Mouse (Mus musculus) adrenal gland, postnatal 10 days (tissue): ENCODE data around the gene Insc. TPM values are rescaled to one million over a fixed set of nuclear protein-coding genes. Genes with fewer than 3 reads are reported as not detected.
"Not testable (repeated sequence)": the region's sequence is repeated elsewhere in the genome, so short reads cannot be mapped to it uniquely, and the experiment has no call there.

ENCODE experiments used
- DNase-seq: peaks from one replicate; pipeline ENCODE4 v3.0.0; 2021; ENCODE audit warnings: mixed read lengths
- long read RNA-seq, 2 experiments: library from polyadenylated mRNA; stranded (forward); transcript quantifications; one replicate each; pipeline ENCODE4 v2.0.0; 2021
- total RNA-seq, 2 experiments: library from RNA; stranded (reverse); gene quantifications; 2 replicates each; pipeline ENCODE4 v1.2.3; 2021

Insc gene
- 1 to 10 TPM; 3.7 to 8.1 TPM for total RNA-seq
- long read RNA-seq, experiment 1, partial matches to known transcripts = 6 of 11 reads
- long read RNA-seq, experiment 1, other reads (novel, unspliced or antisense) = 1 of 11 reads
- long read RNA-seq, experiment 2, partial matches to known transcripts = 0 of 2 reads
- long read RNA-seq, experiment 2, other reads (novel, unspliced or antisense) = 0 of 2 reads

DNA sequence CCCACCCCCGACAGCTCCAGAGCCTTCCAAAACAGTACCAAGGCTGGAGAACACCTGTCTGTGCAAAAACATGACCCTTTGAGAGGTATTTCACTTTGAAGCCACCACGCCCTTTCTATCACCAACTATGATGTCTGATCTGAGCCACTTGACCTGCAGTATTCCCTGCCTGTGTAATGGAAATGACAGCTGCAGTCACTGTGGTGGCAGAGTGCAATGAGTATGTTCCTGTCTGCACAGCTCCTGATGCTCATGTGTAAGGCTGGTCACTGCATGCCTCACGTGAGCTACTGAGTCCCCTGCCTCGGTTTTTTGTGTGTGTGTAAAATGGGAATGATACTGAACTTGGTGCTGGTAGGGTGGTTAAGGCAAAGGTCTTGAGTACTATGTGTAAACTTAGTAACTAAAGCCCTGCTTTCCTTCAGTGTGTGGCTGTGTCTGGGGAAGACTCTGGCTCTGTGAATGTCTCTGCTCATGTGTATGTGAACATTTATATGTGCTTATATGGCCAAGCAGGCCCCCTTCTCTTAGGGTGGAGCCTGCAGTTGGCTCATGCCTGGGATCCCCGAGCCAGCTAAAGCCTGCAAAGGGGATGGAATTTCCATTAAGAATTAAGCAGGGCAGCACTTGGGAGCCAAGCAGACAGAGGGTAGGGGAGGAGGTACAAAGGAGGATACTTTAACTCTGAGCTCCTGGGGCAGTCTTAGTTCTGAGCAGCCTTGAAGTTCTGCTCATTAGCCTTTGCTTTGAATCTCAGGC lies at the start of gene Insc:
Insc (plus strand) TSS at position 673 of the 759 bp plus-strand sequence.
- no peak for DNase-seq

DNA sequence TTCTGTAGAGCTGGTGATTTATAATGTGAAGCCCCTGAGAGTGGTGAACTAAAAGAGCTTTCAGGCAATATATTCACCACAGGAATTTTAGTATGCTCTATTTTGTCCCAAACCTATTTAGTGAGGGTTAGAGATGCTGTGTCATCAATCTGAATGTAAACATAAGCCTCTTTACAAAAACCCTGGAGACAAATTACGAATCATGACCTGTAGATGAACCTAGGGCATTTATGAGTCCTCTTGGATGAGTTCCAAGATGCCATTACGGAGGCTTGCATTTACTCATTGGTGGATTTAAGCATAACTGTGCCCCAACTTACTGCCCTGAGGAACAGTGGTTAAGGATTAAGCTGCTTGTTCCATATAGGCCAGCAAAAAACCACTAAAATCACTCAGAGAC lies 42.6 kb upstream of the Insc start:
- DNase-seq = no peak

DNA sequence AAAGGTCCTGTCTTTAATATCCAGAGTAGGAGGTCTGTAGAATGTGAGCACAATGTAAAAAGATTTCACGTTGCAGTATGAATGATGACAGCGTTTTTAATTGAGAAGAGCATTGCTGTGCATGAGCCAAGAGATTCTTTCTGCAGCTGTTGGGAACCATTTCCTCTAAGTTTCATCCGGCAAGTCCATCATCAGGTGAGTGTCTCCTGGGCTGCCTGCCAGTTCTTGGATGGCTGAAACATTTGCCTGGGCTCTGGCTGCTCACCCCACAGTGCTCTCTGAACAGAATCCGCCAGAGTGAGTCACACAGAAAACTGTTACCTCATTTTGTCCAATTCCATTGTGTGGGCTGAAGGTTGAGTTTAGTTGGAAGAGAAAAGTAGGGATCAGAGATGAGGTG lies 36.8 kb upstream of the Insc start:
- no peak for DNase-seq

DNA sequence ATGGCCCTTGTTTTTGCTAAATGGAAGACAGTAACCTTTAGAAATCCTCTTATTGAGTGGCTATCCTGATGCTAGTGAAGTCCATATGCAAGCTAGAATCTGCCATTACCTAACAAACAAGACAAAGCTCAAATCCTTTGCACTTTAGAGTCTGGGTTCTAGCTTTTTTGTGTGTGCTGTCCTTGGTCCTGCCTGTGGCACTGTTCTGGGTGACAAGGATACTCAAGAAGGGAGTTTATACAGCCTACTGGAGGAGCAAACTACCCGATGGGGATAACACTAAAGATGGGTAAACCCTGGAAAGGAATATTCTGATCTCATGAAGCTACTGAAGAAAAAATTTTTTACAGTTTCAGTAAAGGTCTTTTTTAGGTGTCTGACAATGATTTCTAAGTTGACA lies 36.1 kb upstream of the Insc start:
- no peak for DNase-seq

DNA sequence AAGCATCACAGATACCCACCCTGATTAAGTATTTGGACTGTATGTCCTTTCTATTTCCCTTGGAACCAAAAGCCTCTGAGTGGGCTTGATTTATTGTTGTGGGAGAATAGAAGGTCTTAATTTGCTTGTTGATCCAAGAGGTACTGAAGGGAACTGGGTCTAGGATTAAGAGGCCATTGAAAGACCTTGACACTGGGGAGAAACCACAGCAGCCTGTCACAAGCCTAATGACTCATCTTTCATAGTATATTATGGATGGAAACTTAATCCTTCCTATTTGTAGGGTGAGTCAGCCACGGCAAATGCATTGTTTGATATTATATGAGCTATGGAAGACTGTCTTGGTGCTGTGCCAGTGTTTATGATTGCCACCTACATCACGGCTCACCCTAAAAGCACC lies 33.1 kb upstream of the Insc start:
- no peak for DNase-seq

DNA sequence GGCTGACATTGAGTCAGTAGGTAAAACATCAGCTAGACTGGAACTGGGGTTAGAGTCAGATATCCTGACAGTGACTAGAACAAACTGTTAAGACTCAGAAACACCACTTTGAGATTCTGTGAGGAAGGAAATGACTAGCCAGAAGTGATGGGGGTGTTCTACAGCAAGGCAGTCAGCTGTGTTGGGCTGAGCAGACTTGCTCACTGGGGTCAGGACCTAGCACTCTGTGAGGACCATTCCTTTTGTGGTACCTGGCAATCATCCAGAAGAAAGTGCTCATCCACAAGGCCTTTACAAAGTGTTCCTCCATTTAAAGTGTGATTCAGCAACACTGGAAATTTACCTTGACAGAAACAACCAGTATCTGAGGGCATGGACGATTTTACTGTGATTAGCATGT lies 31.0 kb upstream of the Insc start:
- no peak for DNase-seq

DNA sequence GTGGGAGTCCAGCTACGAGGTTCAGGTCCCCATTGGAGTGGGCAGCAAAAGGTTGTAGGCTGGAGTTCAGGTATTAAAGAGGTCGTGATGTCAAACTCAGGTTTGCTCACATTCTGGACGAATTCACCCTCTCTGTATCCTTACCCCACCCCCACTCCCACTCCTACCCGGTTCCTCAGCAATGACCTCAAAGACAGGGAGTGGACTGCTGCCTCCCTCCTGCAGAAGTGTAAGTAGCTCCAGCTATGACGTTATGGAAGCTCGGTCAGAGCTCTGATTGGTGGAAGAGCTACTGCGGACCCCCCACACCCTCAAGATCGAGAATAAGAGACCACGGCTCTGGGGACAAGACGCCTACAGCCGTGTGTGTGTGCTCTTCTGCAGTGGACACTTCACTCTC lies 25.2 kb upstream of the Insc start, which contains the start of gene Calcb:
Calcb (plus strand) TSS at position 344 of the 400 bp plus-strand sequence.
- DNase-seq = no peak

DNA sequence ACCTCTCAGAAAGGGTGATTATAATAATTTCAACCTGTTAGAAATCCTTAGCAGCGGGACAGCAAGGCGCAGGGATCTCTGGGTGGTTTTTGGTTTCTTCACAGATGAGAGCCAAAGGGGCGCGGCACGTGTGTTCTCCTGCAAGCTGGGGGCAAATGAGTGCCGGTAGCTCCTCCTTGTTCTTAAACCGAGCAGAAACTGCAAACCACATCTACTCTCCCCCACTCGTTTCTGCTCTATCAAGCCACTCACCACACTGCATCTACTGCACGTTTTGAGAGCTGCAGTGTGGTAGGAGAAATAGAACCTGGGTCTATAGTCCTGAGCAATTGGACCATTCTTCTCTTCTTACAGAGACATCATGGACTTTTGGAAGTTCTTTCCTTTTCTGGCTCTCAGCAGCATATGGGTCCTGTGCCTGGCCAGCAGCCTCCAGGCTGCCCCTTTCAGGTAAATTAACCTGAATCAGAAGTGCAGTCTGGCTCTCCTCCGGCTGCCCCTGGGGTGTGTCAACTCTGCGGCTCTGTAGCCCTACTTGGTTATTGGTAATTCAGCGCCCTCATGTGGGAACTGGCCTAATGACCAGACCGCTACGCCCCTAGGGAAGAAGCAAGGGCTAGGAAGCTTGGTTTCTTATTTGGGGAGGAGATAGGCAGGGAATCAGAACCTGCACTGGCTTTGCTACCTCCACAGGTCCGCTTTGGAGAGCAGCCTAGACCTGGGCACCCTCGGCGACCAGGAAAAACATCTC lies 23.9 kb upstream of the Insc start:
- DNase-seq = peak; percentile 56

DNA sequence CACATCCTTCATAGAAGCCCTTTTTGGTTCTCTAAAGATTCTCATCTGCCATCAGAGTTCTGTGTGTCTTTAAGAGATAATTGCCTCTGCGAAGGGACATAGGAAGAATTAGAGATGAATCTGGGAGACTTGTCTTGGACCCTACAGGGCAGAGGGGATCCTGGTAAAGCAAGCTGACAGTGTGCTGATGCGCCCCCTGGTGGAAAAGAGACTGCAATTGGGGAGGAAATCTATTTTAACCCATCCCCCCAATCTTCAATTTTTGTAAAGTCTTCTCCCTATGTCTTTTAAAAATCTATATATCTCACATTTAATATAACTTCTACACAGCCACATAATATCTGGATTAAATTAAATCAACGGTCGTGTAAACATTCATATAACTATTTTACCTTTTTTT lies 13.8 kb upstream of the Insc start:
- not testable (repeated sequence) for DNase-seq

DNA sequence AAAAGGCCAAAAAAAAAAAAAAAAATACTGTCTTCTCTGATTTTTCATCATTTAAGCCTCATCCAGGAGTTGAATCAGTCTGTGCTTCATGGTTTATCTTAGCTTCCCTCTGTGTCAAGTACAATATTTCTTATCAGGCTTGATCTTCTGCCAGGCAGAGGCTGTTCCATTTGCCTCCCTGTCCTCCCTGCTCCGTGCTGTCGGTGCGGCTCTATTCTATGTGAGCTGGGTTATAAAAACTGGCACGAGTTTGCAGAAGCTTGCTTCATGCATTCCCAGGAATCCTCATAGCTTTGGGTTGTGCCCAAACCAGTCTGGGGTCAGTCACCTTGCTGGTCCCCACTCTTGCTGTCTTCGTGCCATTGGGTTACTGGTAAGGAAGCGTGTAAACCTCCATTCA lies 12.3 kb upstream of the Insc start:
- DNase-seq = peak; percentile 66

DNA sequence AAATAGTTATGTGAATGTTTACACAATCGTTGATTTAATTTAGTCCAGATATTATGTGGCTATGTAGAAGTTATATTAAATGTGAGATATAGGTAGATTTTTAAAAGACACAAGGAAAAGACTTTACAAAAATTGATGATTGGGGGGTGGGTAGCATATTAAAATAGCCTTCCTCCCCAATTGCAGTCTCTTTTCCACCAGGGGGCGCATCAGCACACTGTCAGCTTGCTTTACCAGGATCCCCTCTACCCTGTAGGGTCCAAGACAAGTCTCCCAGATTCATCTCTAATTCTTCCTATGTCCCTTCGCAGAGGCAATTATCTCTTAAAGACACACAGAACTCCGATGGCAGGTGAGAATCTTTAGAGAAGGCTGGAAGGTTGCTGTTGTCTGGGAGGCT lies 11.8 kb upstream of the Insc start:
- not testable (repeated sequence) for DNase-seq

DNA sequence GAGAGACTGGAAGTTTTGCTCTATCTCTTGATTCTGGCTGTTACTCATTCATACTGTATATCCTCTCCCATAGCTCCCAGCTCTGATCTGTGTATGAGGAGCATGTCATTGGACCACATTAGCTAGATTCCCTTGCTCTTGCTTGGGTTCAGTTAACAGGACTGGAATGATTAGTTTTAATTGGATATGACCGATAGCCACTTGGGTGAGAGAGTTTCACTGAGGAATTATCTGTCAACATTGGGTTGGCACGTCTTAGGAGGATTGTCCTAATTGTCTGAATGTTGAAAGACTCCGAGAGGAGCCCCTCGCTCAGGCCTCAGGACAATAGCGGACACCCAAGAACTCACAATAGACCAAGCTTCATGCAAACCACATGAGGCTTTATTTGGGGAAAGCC lies 7.2 kb upstream of the Insc start:
- no peak for DNase-seq

DNA sequence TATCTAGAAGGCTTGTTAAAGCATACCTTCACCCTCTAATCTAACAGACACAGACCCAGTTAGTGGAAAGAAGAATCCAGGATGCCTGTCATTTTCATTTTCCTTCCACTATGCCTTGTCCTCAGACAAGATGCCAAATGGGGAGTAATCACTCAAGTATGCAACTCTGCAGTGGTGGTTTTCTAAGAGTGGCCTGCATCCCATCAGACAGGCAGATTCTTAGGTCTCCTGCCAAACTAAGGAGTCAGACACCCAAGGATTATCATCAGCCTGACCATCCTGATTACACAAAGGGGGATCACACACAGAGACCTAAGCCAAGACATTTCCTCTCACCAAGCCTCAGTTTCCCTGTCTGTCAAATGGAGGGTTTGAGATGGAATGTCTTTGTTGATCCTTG lies 5.3 kb upstream of the Insc start:
- DNase-seq = no peak

DNA sequence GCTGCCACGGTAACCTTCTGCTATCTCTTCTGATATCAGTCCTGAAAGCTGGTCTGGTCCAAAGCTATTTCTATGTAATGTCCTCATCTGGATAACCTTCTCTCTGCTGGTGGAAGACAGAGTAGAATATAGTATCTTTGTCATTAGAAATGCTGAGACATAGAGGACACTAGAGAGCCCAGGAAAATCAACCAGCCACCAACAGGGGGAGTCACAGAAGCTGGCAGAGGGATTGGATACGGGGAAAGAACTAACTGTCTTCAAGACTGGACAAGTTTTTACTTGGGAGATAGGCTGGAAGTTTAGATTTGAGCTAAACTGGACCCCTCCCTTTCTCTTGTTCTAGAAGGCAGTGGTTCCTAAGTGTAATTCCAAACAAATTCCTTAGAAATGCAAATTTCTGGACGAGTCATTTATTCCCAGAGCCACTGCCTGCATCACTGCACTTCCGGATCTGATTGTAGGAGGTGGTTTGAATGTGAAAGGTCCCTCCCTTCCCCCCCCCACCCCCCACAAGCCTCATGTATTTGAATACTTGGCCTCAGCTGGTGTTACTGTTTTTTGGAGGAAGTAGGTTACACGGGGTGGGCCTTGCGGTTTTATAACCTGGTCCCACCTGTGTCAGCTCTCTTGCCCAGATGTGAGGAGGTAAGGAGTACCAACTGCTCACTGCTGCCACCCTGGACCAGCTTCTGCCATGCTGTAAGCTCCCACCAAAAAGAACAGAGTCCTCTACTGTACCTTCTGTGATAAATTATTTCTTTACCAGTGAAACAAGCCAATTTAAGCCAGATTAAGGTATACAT lies 2.9 kb upstream of the Insc start:
- peak; percentile 52 for DNase-seq

DNA sequence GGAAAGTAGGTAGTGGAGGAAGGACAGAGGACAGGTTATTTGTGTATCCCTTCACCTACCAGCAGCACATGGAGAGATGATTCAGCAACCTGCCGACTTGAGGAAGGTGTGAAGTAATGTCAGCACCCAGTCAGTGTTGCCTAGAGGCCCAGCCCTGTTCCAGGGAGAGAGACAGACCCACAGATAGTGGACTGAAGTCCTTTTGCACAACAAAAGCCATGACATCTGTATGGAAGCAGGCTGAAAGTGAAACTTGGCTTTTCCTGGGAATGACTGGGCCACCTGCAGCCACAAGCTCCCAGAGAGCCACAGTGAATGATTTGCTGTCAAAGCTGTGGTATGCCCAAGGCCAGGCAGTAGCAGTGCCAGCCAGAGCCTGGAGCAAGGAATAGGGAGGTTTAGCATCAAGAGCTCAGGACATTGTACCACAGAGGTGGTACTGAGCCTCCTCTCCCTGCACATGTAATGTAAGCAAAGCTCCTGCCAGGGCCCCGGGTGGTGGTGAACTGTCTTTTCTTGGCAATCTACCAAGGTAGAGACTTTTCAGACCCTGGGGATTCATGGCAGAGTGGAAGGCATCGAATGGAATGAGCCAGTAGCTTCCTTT lies 1.2 kb downstream of the Insc start:
- peak; percentile 28 for DNase-seq

DNA sequence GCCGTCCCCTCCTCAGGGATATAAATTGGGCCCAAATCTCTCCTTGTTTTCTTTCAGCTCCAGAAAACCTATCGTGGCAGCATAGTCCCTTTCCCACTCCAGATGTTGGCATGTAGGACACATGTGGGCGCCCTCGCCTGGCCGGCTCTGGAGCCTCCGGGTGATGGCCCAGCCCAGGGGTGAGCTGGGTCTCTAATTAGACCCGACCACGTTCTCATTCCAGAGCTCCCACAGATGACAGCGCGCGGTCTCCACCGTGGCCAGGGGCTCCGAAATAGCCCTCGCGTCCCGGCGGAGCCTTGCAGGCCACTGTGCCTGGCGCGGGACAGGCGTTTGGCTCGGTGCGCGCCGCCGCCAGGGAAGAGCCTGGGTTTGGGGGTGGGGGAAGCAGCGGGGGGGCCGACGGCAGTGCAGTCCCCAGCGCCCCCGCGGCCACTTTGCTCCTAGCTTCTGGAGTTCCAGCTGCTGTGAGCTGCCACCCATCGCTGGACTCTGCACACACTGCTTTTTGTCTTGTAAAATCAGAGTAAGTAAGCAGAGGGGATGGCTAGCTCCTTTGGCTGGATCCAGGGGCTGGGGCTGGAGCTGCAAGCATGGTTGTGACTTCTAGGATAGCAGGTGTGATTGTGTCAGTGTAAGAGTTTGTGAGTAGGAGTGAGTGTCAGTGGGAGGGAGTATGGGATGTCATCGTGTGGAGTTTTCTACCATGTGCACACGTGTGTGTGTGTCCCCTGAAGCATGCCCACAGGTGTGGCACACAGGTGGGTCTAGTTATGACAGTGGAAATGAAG lies 2.2 kb downstream of the Insc start:
- peak; percentile 38 for DNase-seq

DNA sequence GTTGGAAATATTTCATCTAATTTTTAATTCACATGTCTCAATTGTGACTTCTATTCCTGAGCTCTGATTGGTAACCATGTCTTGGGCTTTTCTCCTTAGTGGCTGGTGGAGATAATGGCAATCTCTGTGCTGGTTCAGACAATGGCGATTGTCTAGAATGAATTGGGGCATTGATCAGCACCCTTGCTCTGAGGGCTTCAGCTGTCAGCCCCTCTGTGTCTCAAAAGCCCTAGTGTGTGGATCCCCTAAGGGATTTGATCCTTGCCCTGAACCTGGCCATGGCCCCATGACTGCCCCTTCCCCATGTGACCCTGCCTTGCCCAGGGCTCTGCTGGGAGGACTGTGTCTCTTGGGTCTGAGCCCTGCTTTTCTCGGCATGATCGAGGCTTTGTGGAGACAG lies 4.1 kb downstream of the Insc start:
- DNase-seq = no peak

DNA sequence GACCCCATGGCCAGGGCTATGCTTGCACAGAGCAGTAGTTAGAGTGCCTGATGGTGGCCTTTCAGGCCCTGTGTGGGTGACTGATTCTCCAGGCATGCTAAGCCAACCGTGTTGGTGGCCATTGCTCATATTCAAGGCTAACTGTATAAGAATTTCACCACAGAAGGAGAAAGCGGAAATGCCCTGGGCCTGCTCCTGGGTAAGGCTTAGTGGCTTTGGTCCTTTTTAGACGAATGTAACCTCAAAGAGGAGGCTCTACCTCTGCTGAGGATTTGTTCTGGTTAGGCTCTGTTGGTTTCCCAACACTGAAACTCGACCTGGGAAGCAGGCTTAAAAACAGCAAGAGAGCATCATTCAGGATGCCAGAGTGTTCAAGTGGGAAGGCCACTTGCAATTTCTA lies 4.7 kb downstream of the Insc start:
- no peak for DNase-seq

DNA sequence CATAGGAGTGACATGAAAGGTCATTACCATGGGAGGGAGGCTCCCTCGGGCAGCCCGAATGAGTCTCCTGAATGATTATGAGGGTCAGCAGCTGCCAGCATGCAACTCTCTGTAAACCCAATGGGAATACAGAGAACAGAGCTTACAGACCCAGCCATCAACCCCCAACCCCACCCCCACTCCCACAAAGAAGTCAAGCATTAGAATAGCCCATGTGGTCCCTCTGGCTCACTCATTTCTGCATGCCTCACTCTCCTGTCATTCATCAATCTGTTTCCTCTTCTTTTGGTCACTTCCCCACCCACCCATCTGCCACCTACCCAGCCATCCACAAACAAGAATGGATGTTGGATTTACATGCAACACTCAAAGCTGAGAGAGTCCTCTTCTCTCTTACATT lies 10.0 kb downstream of the Insc start:
- DNase-seq = no peak

DNA sequence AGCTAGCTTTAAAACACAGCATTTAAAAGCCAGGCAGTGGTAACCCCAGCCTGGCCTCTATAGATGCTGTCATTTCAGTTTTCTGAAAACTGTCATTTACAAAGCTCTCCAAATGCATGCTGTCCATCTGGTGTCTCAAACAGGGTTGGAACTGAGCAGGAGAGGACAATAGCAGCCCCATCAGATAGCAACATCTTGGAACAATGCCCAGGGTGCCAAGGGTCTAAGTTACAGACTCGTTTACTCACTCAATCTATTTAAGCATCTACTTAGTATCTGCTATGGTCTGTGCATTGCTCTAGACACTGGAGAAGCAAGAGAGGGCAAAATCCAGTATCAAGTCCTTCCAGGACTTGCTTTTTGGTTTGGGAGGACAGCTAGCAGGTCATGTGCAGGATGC lies 10.7 kb downstream of the Insc start:
- no peak for DNase-seq

DNA sequence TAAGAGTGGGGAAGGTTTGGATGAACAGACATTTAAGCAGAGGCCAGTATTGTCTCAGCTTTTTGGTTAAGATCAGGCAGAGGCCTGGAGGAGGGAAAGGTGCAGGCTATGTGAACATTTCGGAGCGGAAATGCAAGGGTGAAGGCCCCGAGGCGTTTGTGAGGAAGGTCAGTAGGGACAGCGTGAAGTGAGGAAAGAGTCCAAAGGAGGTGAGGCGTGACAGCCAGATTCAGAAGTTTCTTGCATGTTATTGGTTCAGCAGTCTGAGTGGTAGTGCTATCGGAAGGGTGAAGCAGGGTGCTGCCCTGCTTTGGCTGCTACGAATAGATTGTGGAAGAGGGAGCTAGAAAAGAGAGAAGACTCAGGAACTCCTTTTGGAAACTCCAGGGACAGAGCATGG lies 11.1 kb downstream of the Insc start:
- DNase-seq = no peak
